10 mouse cellular contexts compared by ENCODE assay signal in genomic region chr11:7144369-7144768, GRCm38 (mm10). TPM values are rescaled to one million over a fixed set of nuclear protein-coding genes. Genes with fewer than 3 reads are reported as not detected.
A peak's percentile ranks its signal among the peaks of the same experiment; 100 is the strongest.
DNase-seq lines count a peak whose midpoint lies in the region; TF ChIP-seq lines count a peak whose summit lies in the region.
"Had no signal": no experiment of that assay in that cellular context is flagged by ENCODE, and none has a peak within 500 bp of the region (broad histone marks: within the 10 kb centered on the region; RNA-seq: fewer than 3 reads in every experiment).

No protein-coding gene starts in this region.

- intact Hi-C loops in gastrocnemius, adult 2 months (cut with DNase I) = no loop called here
- intact Hi-C loops in heart, postnatal 25 days (cut with DNase I) = loop anchor here (5.0 kb wide), 1 partner anchor 237 kb away; no protein-coding TSS in a partner anchor

- H3K27ac ChIP-seq in gastrocnemius, adult 2 months = no peak overlapping the region
- H3K27ac ChIP-seq: midbrain, embryonic 12.5 days had no signal

- DNase-seq in gastrocnemius, adult 2 months = no peak
- DNase-seq in gastrocnemius, postnatal 25 days = no peak
- DNase-seq in A20 (ENCODE audit: low read depth, low spot score) = peak; percentile 22
- DNase-seq in cerebellum, postnatal 25 days = peak; percentile 47 to 68
- peak; percentile 33 for DNase-seq in lung, adult 2 months
- no peak for DNase-seq in heart, postnatal 25 days (ENCODE audit: low spot score)
- no peak for DNase-seq in frontal cortex, postnatal 25 days (ENCODE audit: low spot score in 2 of 2)
- no peak for DNase-seq in layer of hippocampus, postnatal 36 days

- TF ChIP-seq POLR2A in lung, adult 2 months (IDR thresholded peaks at IDR 0.05; ENCODE audit: borderline replicate concordance, extremely low read depth, low read depth, low read length) = no peak

- H3K4me3 ChIP-seq in gastrocnemius, adult 2 months = no peak overlapping the region
- no peak overlapping the region for H3K4me3 ChIP-seq in lung, adult 2 months (replicated peaks; ENCODE audit: extremely low read depth, low read depth, low read length)
- H3K4me3 ChIP-seq: midbrain, embryonic 12.5 days had no signal

- no peaks in the 10 kb centered on the region for H3K4me1 ChIP-seq in lung, adult 2 months (ENCODE audit: control insufficient read depth, insufficient read depth, low read length)
- H3K4me1 ChIP-seq: midbrain, embryonic 12.5 days had no signal

- 87% methylated on average over 11 of the region's 11 CpGs for WGBS in lung, adult 2 months

- TF ChIP-seq CTCF in gastrocnemius, adult 2 months (IDR thresholded peaks at IDR 0.05) = peak; percentile 42
- peak; percentile 50 for TF ChIP-seq CTCF in lung, adult 2 months (IDR thresholded peaks at IDR 0.05; ENCODE audit: insufficient read depth, low read length)

RNA-seq across cellular contexts. Expression of gene Gm11985, which starts 44.0 kb away (rescaled TPM):
- not detected for total RNA-seq in gastrocnemius, adult 2 months (2021)
- not detected for total RNA-seq in gastrocnemius, postnatal 25 days (2021)
- not detected in 2 replicates for polyA plus RNA-seq in lung, adult 2 months (2012; rRNA removed)
- not detected for total RNA-seq in heart, postnatal 25 days (2021)
- total RNA-seq in layer of hippocampus, postnatal 36 days (2021) = not detected
- total RNA-seq: layer of hippocampus, adult 8-10 months had no signal
- polyA plus RNA-seq: midbrain, embryonic 12.5 days had no signal

RNA-seq across cellular contexts. Expression of gene Igfbp1, which starts 53.2 kb away (rescaled TPM):
- total RNA-seq in gastrocnemius, adult 2 months (2021) = not detected
- not detected for total RNA-seq in gastrocnemius, postnatal 25 days (2021)
- polyA plus RNA-seq in lung, adult 2 months (2012; rRNA removed) = 0.07 TPM in 1 of 2 replicates, not detected in the other
- total RNA-seq in heart, postnatal 25 days (2021) = not detected
- under 1 TPM in 1 of 2 experiments, not detected in 1; 0.22 TPM for total RNA-seq in layer of hippocampus, postnatal 36 days (2021)
- total RNA-seq: layer of hippocampus, adult 8-10 months had no signal

Comparison
In these comparisons a context has a peak if more than half of its experiments do, and no peak if none do; other contexts are left out.
1. DNase-seq: peak in A20 (single experiment), cerebellum, postnatal 25 days (2 of 2) and lung, adult 2 months (single experiment); none in gastrocnemius, adult 2 months (single experiment), gastrocnemius, postnatal 25 days (single experiment), heart, postnatal 25 days (single experiment), frontal cortex, postnatal 25 days (0 of 2) and layer of hippocampus, postnatal 36 days (0 of 2).